Mouse (Mus musculus) bone marrow, adult 2 months (tissue): ENCODE results near the gene Tmem136. TPM values are rescaled to one million over a fixed set of nuclear protein-coding genes. Genes with fewer than 3 reads are reported as not detected.

Experiments
- H3K27ac ChIP-seq: fragments of 200-500 bp; 2 replicates; pipeline ENCODE4 v1.5.1; 2012; ENCODE audit warnings: low read depth, mild to moderate bottlenecking, control low read depth, inconsistent platforms, low read length; ENCODE audit not compliant: control insufficient read depth, poor library complexity, insufficient read depth
- H3K4me1 ChIP-seq: fragments of 200-500 bp; 2 replicates; pipeline ENCODE4 v1.6.1; 2011; ENCODE audit warnings: low read length; ENCODE audit not compliant: control insufficient read depth, insufficient read depth
- H3K4me3 ChIP-seq: fragments of 200-500 bp; replicated peaks from 2 replicates; pipeline ENCODE3; 2011; ENCODE audit warnings: mild to moderate bottlenecking, low read depth, low read length, control low read depth; ENCODE audit not compliant: control insufficient read depth
- CTCF ChIP-seq: fragments of 200-500 bp; IDR thresholded peaks from 2 replicates; pipeline ENCODE4 v1.5.1; 2011; ENCODE audit warnings: low read length, control low read depth; ENCODE audit not compliant: control insufficient read depth, insufficient read depth
- POLR2A ChIP-seq: fragments of 200-500 bp; IDR thresholded peaks from 2 replicates; pipeline ENCODE4 v1.6.1; 2011; ENCODE audit warnings: low read depth, mild to moderate bottlenecking, control low read depth, low read length, borderline replicate concordance; ENCODE audit not compliant: control insufficient read depth
- WGBS: fragments of 180-500 bp; shearing (Covaris S2); methylation state at CpG from one replicate; pipeline ENCODE4 v1.1.7; 2018; 5-methylcytosine and 5-hydroxymethylcytosine counted together
- polyA plus RNA-seq: library from polyadenylated mRNA; stranded (reverse); fragments of >200 nt; gene quantifications from 2 replicates; pipeline ENCODE4 v1.2.4, GENCODE M21; 2011; ENCODE audit warnings: low replicate concordance; ENCODE audit not compliant: missing spikeins, insufficient read depth, insufficient read length

Tmem136 gene
- polyA plus RNA-seq, result 2.1 TPM in 1 of 2 replicates, not detected in the other

DNA sequence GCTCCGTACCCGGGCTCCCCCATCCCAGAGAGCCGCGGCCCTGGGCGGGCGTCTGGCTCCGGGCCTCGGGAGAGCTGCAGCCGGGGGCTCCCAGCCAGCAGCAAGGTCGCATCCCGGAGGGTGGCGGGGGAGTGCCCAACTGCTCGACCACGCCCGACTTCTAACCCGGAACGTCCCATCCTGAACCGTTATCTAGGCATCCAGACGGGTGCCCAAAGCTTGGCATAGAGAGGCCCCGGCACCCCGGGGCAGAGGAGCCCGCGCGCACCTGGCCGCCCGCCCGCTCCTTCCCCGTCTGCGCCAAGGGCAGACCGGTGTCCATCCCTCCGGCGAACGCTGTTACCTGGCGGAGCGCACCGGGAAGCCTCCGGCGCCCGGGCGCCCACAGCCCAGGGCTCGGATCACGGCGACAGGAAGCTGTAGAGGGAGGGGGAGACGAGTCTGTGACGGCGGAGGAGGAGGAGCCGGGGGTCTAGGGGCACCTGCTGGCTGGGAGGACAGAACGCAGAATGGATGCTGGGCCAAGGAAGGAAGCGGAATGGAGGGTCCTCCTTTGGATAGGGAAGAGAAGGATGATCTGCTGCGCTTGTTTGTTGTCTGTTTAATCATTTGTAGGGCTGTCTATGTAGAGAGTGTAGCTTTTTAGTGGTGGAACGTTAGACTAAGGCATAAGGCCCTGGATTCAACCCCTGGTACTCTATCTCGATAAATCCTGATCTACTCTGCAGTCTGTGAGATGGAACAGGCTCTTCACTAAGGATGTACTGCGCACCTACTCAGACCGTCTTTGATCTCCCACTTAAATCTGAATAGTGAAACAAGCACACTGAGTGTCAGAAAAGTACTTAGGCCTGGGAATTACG lies at the start of gene Tmem136:
TSS of gene Tmem136 (minus strand) at position 437 of the 863 bp plus-strand sequence.
- TF ChIP-seq POLR2A, result no peak
- no peak for TF ChIP-seq CTCF
- Histone ChIP-seq H3K4me3 (peak within 1 kb of the TSS; percentile 69), H3K4me1 (no peaks in the 10 kb centered on the region; the same call in 1 of the 2 replicates), H3K27ac (peak within 1 kb of the TSS; percentile 88)
- WGBS, result 8% methylated on average over 55 of the region's 55 CpGs

DNA sequence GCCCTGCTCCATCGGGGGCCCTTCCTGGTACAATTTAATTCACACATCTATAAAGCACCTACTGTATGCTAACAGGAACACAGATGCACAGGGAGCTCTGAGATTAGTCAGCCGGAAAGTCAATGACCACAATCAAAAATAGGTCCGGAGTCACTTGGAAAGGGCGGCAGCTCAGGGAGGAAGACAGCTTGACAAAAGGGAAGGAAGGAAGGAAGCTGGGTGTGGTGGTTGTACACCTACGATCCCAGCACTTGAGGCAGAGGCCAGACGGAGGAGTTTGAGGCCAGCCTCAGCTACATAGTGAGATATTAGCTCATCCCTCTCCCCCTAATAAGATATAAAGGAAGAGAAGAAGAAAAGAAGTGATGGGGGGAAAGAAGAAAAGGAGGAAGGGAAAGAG lies 39.6 kb upstream of the Tmem136 start:
- no peak overlapping the region for H3K4me3 ChIP-seq
- TF ChIP-seq POLR2A (no peak), CTCF (no peak)
- no peak overlapping the region for H3K27ac ChIP-seq
- H3K4me1 ChIP-seq, result peaks cover 2% of the 10 kb centered on the region
- 16% methylated on average over 6 of the region's 6 CpGs for WGBS

DNA sequence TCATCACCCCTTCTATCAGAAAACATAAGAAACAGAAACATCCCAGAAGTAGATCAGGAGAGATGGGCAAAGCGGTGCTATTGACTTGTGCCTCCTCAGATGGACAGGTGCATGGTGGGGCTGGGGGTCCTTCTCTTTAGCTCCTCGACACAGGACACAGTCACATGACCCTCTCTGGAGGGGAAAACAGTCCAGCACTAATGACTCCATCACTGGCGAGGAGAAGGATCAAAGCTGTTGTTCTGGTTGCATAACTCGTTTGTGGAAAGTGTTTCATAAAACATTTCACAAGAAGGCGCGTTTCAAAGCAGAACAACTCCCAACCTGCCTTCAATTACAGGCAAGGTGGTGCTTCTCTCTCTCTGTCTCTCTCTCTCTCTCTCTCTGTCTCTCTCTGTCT lies 35.4 kb upstream of the Tmem136 start:
- TF ChIP-seq POLR2A (no peak), CTCF (no peak)
- no peak overlapping the region for H3K27ac ChIP-seq
- 60% methylated on average over 6 of the region's 6 CpGs for WGBS
- peaks cover 2% of the 10 kb centered on the region for H3K4me1 ChIP-seq
- no peak overlapping the region for H3K4me3 ChIP-seq

DNA sequence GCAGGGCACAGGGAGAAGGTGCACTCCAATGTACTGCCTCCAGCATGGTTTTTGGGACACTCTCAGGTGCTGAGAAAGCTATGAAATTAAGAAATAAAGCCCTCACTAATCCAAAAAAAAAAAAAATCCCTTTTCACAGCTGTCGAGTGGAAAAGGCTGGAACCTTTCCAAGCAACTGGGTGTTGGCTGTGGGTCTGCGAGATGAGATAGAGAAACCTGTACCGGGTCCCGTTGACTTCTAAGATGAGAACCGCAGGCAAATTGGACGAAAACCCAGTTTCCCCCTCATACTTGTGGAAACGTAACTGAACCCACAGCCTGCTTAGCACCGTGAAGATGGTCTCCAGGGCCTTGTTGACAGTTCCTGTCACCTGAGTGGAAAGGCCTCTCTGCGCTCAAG lies 34.6 kb upstream of the Tmem136 start:
- Histone ChIP-seq H3K4me3 (no peak overlapping the region), H3K27ac (no peak overlapping the region), H3K4me1 (peaks cover 2% of the 10 kb centered on the region)
- 63% methylated on average over 9 of the region's 9 CpGs for WGBS
- TF ChIP-seq CTCF, result no peak
- TF ChIP-seq POLR2A, result no peak

DNA sequence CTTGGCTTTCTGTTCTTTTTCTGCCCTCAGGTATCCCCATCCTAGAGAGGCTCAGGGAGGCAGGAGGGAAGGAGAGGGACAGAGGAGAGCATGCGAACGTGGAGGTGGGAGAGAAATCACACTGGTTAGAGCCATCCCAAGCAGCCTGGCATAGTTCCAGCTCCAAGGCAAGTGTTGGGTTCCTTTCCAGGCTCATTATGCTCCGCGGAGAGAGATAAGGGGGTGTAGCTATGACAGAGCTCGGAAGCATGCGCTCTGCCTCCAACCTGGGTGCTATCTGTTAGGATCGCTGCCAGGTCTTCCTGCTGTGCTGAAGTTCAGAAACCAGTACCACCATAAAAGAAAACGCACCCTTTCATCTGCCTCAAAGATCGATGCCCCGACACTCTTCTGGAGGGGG lies 33.7 kb upstream of the Tmem136 start:
- WGBS, result 35% methylated on average over 10 of the region's 10 CpGs
- no peak overlapping the region for H3K4me3 ChIP-seq
- TF ChIP-seq CTCF (no peak), POLR2A (no peak)
- H3K4me1 ChIP-seq, result peaks cover 2% of the 10 kb centered on the region
- H3K27ac ChIP-seq, result no peak overlapping the region

DNA sequence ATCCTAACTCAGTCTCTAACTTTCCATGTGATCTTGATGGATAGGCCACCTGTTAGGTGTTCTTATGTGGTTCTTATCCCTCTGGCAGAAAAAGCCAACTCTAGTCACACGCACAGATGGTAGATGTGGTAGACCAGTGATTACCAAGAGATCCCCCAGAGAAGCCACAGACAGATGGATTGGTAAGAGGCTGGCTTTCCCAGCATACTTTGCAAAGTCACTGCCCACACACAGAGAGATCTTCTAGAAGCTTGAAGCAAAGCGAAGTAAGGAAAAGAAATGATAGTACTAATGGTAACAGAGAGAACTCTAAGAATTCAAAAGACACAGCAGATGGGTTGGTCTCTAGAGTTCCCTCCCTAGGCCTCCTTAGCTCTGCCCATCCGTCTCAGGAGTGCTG lies 33.1 kb upstream of the Tmem136 start:
- no peak overlapping the region for H3K4me3 ChIP-seq
- peaks cover 2% of the 10 kb centered on the region for H3K4me1 ChIP-seq
- TF ChIP-seq CTCF (no peak), POLR2A (no peak)
- WGBS, result 68% methylated on average over 3 of the region's 3 CpGs
- H3K27ac ChIP-seq, result no peak overlapping the region

DNA sequence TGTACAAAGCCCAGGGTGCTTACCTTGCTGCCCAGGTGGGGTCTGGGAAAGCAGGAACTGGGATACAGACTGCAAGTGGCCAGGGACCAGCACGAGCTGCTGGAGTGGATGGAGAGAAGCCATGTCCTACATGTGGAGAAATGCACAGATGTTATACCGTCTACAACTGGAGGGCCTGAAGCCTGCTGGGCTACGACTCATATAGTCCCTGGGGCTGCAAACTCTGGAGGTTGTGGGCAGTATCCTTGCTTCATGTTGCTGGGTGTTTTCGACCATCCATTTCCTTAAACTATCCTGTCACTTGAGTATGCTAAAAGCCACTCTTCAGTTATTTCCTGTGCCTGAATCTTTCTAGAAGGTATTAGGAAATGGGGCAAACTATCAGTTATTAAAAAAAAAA lies 28.8 kb upstream of the Tmem136 start:
- TF ChIP-seq CTCF (no peak), POLR2A (no peak)
- Histone ChIP-seq H3K27ac (no peak overlapping the region), H3K4me1 (no peaks in the 10 kb centered on the region), H3K4me3 (no peak overlapping the region)
- 69% methylated on average over 4 of the region's 4 CpGs for WGBS

DNA sequence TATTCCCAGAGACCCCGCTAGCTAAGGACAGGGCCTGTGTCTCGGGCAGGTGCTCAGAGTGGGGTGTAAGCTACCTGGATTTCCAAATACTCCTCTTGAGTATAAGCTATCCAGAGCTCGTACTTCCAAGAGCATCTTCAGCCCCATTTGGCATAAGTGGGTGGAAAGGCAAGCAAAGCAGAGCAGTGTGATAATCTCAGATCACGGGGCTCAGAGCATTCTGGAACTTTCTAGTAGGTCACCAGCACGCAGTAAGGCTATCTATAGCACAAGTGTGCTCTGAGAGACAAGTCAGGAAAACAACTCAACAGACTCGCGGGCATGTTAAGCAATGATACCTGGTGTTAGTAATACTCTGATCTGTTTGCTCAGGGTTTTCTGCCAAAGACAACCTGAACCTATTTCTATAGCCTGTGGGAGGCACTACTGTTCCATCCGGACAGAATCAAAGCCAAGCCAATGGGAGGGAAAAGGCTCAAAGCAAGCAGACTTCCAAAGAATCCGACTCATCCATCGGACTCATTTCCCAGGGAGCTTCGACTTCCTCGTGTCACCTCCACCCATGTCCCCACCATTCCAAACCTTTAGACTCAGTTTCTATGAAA lies 27.9 kb upstream of the Tmem136 start:
- Histone ChIP-seq H3K4me3 (no peak overlapping the region), H3K27ac (no peak overlapping the region), H3K4me1 (no peaks in the 10 kb centered on the region)
- no peak for TF ChIP-seq POLR2A
- no peak for TF ChIP-seq CTCF
- WGBS, result 66% methylated on average over 12 of the region's 12 CpGs
